Mouse (Mus musculus) urinary bladder, postnatal 14 days (tissue): ENCODE data around the gene Gm42417.
A peak's percentile ranks its signal among the peaks of the same experiment; 100 is the strongest.

Experiments
- DNase-seq: peaks from one replicate; pipeline ENCODE4 v3.0.0; 2021; ENCODE audit warnings: low spot score

The Gm42417 gene

GRCm38 (mm10) chr1:36563632-36564031, 24.4 kb upstream of the Gm42417 start:
- DNase-seq = no peak

DNA sequence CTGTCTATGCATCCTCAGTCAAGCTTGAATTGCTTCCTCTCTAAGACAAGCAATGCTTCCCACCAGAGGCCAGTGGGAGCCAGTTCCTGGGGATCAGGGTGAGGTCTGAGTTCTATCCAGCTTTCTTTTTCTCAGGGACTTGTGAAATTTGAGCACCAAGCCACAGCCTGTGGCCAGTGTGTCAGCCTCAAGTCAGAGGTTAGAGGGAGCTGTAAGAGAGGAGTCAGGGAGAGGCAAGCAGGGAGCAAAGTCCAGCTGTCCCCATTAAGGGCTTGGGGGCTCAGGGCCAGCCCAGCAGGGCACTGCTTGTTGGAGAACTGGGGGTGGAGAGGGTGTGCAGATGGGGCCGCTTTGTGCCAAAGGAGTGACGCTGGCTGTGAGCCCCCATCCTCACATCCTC, 24.0 kb upstream of the Gm42417 start:
- DNase-seq = no peak

GRCm38 (mm10) chr1:36562388-36562787, 23.2 kb upstream of the Gm42417 start:
- no peak for DNase-seq

GRCm38 (mm10) chr1:36560903-36561302, 21.7 kb upstream of the Gm42417 start:
- no peak for DNase-seq

DNA sequence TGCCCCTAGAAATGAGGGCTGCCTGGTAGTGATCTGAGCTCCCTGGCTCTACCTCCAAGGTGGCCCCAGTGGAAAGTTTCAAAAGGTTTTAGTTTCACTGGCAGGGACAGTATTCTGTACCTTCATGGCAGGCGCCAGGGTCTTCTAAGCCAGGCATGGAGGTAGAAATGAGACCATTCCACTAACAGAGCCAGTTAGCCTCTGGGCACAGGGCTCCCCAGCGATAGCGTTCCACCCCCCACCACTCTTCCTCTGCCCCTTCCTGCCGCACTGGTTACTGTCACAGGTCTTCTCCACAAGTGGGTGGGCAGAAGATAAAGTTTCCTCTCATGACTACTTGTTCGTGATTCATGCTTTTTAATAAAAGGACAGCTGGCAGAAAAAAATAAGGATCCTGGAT, 20.7 kb upstream of the Gm42417 start:
- DNase-seq = no peak

GRCm38 (mm10) chr1:36559256-36559655, 20.0 kb upstream of the Gm42417 start:
- DNase-seq = no peak

DNA sequence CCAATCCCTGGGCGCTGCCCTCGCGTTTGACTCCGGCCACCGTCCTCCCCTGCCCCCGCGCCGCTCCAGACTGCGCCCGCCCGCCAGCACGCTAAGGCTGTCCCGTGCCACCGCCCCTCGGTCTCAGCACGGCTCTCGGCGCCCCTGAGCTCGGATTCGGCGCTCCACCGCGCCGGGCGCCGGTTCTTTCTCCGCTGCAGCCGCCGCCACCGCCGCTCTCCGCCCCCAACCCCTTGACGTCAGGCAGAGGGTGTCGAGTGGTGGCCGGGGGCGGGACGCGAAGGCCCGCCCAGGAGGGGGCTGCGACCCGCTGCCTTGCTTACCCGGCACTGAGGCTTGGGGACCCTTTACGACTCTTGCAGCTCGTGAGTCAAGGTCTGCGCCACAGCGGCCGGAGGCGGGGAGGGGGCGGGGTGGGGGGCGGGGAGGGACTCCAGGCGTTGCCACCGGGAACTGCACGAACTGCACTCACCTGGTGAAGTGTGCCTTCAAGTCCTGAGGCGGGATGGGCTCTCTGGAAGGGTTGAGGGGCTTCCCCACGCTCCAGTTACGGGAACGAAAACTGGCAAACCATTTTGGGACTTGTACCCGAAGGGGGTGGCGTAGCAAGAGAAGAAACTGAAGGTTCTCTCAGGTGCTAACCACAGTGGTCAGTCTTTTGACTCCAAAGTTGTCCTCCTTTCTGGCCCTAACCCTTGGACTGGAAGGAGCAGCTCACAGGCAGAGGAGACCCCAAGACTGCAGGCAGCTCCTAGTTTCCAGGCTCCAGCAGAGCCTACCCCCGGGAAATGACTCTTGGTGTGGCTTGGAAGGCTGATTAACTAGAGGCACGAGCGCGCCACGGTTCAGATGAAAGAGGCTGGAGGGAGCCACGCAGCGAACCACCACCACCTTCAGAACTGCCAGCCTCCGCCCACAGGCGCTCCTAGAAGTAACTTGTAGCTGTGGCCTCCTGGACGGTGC, 19.1 kb upstream of the Gm42417 start, which contains the start of gene Sema4c:
Gene Sema4c (minus strand): TSS at position 319 of the 963 bp plus-strand sequence.
- peak; percentile 79 for DNase-seq

DNA sequence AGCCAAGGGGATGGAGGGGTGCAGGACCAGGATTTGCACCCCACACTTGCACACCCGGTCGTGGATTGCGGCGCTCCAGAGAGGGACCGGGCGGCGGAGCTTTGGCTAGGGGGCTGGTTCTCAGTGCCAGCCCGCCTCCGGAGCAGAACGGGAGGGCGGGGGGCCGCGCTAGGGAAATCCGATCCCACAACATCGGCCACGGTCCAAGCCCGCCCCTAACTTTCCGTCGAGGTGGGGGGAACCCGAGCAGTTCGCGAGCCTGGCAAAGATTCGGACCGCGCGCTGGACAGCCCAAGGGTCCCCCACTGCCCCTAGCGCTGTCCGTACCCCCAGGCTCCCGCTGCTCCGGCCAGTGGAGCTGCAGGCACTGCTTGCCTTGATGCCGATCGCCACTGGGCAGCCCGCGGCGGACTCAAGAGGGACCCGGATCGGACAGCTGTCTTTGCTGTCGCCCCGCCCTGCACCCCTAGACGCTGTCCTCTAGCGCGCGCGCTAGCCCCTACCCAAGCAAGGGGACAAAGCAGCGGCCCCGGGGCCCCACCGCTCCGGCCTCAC, 18.3 kb upstream of the Gm42417 start:
- peak; percentile 91 for DNase-seq

GRCm38 (mm10) chr1:36556553-36557456, 17.6 kb upstream of the Gm42417 start:
- DNase-seq = peak; percentile 93

DNA sequence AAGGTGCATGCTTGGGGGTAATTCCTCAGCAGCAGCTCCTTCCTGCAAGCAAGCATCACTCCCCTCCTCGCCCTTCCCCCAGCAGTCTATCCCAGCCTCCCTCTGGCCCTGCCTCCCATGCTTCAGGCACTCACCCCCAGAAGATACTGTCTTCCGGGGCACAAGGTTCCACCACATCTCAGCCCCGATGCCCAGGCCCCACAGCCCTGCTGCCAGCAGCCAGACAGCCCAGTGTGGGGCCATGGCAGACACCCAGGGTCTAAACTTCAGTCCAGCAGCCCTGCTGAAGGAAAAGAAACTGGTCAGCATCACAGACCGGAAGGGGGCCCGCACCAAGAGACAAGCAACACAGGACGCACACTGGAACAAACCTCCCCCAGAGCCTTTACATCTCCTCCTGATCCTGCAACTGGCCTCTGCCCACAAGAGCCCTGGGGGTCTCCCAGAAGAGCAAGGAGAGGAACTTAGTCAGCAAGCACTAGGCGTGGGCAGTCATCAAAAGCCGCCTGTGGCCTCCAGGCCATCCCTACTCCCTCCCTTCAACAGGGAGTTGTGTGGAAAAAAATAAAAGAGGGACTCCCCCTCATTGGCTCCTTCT, 16.7 kb upstream of the Gm42417 start:
- DNase-seq = no peak

DNA sequence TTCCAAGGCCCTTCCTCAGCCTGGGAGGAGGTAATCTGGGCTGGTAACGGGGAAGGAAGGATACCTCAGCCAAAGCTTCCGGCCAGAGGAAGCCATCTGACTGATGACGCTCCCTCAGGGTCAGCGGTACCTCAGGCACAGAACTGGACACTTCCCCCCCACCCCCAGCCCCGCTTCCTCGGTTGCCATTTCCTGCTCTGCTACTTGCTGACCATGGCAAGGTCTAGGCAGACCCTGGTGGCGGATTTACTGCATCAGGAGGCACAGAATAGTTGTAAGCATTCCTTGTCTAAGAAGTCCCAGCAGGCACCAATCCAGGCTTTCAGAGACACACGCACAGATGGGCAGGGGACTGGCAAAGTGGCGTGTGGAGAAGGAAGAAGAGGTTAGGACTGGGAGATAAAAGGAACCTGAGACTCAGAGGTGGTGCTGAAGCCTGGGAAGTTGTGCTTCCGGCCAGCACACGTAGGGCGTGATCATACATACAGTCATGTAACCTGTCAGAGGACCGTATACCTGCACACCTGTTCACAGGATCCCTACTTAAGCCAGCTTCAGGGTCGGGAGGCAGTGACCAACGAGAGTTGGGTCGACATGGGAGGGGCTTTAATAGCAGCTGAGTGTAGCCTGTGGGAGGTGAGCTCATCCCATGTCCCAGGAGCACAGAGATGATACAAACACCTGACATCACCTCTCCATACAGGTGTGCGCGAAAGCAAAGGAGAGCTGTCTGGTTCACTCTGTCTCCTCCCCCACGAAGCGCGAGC, 15.6 kb upstream of the Gm42417 start:
- no peak for DNase-seq

DNA sequence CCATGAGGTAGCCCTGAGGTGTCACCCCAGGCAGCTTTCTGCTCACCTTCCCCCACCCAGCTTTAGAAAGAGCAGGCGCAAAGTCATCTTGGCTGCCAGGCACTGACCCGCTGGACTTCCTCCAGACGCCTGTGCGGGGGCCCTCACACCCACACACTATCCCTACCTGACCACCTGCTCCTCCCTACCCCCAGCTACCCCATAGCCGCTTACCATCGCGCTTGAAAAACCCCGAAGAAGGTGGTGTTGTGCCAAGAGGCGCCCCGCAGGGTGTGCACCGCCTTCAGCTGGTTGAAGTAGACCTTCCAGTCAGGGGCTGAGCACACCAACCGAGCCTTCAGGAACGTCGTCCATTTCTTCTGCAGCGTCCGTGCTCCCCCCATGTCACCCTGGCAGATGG, 13.3 kb upstream of the Gm42417 start:
- DNase-seq = no peak

- DNase-seq = no peak
Observed at GRCm38 (mm10) chr1:36551904-36552303, 12.7 kb upstream of the Gm42417 start.

DNA sequence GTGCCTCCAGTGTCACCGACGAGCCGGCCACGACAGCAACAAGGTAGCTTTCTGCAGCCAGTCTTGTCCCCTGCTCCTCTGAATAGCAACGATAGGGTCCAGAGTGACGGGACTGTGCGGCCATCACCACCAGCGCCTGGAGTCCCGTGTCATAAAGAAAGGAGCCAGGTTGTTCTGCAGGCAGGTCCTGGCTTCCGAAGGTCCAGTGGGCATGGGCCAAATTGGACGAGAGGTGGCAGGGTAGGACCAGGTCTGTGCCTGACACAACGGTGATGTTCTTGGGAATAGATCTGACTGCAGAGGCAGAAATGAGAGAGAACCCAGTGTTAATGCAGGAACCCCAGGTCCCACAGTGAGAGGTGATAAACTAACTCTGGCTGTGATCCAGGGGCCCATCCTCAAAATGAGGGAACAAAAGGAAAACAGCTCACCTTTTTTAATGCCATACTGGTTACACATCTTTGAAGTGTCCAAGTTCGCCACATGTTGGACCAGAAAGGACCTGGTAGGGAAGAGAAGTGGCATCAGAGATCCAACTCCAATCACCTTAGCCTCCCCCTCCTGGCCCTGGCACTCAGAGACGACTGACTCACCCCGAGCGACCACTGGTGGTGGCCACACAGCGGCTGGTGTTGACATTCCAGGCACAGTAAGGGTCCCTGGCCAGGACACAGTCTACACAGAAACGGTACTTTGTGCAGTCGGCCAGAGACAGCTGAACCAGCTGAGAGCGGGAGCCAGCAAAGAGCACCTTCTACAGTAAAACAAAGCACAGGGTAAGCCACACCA, 11.0 kb upstream of the Gm42417 start:
- no peak for DNase-seq

GRCm38 (mm10) chr1:36549491-36549890, 10.3 kb upstream of the Gm42417 start:
- no peak for DNase-seq

GRCm38 (mm10) chr1:36548771-36549170, 9.5 kb upstream of the Gm42417 start:
- no peak for DNase-seq

DNA sequence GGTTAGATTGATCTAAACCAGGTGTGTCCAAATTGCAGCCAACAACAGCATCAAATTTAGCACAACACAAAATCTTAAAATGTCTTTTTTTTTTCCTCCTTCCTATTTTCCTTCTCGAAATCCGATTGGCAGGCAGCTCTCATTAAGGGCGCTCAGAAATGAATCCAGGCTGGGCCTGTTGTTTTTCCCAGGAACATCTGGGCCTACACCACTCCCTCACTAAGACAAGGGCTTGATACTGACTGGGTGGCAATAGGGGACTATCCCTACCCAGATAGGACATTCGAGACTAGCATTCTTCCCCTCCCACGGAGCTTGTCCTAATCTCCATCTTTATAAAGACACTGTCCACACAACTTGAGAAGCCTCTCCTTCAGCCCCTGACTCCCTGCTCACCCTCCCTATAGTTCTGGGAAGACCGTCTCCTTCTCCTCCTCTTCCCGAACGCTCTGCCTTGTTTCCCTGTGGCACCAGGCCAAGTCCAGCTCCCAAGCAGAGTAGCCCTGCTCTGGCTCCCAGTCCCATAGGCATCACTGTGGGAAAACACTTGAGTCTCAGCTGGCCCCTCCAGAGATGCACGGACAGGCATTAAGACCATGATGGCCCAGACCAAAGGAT, 8.9 kb upstream of the Gm42417 start:
- DNase-seq = peak; percentile 67

GRCm38 (mm10) chr1:36546888-36547471, 7.8 kb upstream of the Gm42417 start, which contains the start of gene Ankrd39:
Gene Ankrd39, minus strand, starts transcription at chr1:36547445.
- DNase-seq = peak; percentile 98

DNA sequence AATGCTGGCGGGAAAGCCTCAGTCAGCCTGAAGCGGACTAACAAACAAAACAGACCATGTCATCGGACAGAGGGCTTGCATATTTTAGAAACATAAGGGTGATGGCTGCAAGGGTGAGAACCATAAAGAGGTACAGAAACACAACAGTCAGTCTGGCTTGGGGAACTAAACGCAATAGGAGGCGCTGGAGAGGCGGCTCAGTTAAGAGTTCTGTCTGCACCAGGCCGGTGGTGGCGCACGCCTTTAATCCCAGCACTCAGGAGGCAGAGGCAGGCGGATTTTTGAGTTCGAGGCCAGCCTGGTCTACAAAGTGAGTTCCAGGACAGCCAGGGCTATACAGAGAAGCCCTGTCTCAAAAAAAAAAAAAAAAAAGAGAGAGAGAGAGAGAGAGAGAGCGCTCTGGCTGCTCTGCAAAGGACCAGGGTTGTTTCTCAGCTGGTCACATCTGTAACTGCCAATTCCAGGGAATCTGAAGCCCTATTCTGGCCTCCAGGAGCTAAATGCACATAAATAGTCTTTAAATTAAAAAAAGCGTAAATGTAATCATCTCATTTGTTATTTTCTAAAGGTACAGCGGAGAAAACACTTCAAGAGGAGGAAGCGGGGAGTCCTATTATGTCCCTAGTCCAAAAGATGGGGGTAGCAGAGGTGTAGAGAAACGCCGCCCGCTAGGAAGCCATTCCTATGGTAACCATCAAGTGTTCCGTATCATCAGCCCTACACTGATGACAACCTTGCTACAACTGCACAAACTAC, 6.8 kb upstream of the Gm42417 start:
- no peak for DNase-seq
